Comparison of ENCODE assay signal across 26 mouse cellular contexts in genomic region chr5:76437696-76438095, GRCm38 (mm10). TPM values are rescaled to one million over a fixed set of nuclear protein-coding genes. Genes with fewer than 3 reads are reported as not detected.
A peak's percentile ranks its signal among the peaks of the same experiment; 100 is the strongest.
DNase-seq lines count a peak whose midpoint lies in the region; TF ChIP-seq lines count a peak whose summit lies in the region.
"Had no signal": no experiment of that assay in that cellular context is flagged by ENCODE, and none has a peak within 500 bp of the region (broad histone marks: within the 10 kb centered on the region; RNA-seq: fewer than 3 reads in every experiment).

No protein-coding gene starts in this region.

- H3ac ChIP-seq in C2C12 (ENCODE audit: control insufficient read depth, insufficient read length, low read depth), result no peak overlapping the region
- no peak overlapping the region for H3ac ChIP-seq in myocyte (ENCODE audit: control insufficient read depth, insufficient read length)

- H3K36me3 ChIP-seq in C2C12 (ENCODE audit: control insufficient read depth, insufficient read depth) (no peaks in the 10 kb centered on the region), myocyte (ENCODE audit: control insufficient read depth, insufficient read depth) (no peaks in the 10 kb centered on the region)
- H3K36me3 ChIP-seq: embryonic facial prominence, embryonic 10.5 days; embryonic facial prominence, embryonic 13.5 days; forebrain, embryonic 10.5 days; G1E; hindbrain, embryonic 10.5 days; hindbrain, embryonic 13.5 days had no signal

- no peak for TF ChIP-seq POLR2A in myocyte (IDR thresholded peaks at IDR 0.05; ENCODE audit: insufficient read length, low read depth)

- H3K79me3 ChIP-seq in C2C12 (ENCODE audit: low read depth), result no peaks in the 10 kb centered on the region

- H3K4me3 ChIP-seq in C2C12 (ENCODE audit: insufficient read depth, poor library complexity, severe bottlenecking) (no peak overlapping the region), myocyte (no peak overlapping the region)
- H3K4me3 ChIP-seq: embryonic facial prominence, embryonic 10.5 days; embryonic facial prominence, embryonic 13.5 days; forebrain, embryonic 10.5 days; forebrain, embryonic 13.5 days; hindbrain, embryonic 10.5 days; hindbrain, embryonic 13.5 days had no signal

- H3K4me2 ChIP-seq in myocyte (ENCODE audit: low read depth), result peak overlapping the region; percentile 86
- H3K4me2 ChIP-seq: embryonic facial prominence, embryonic 13.5 days; forebrain, embryonic 13.5 days; heart, embryonic 11.5 days; hindbrain, embryonic 13.5 days had no signal

- H3K79me2 ChIP-seq in C2C12 (ENCODE audit: control insufficient read depth, insufficient read depth) (no peaks in the 10 kb centered on the region), myocyte (ENCODE audit: control insufficient read depth, insufficient read depth) (no peaks in the 10 kb centered on the region)

- no peaks in the 10 kb centered on the region for H3K27me3 ChIP-seq in C2C12 (ENCODE audit: control insufficient read depth, insufficient read depth, insufficient read length)
- no peaks in the 10 kb centered on the region for H3K27me3 ChIP-seq in myocyte (ENCODE audit: control insufficient read depth, insufficient read depth, insufficient read length)
- H3K27me3 ChIP-seq: CH12.LX; embryonic facial prominence, embryonic 13.5 days; forebrain, embryonic 13.5 days; hindbrain, embryonic 13.5 days had no signal

- no peak for TF ChIP-seq CTCF in C2C12 (IDR thresholded peaks at IDR 0.05; ENCODE audit: control insufficient read depth, insufficient read depth, insufficient read length)

- DNase-seq in 3T3-L1 (ENCODE audit: low read depth, low spot score), result peak; percentile 60
- no peak for DNase-seq in urinary bladder, adult 2 months (ENCODE audit: low spot score)
- DNase-seq in spleen, postnatal 36 days (ENCODE audit: low spot score in 2 of 2), result no peak
- no peak for DNase-seq in layer of hippocampus, adult 9-11 months
- DNase-seq: adrenal gland, adult 2 months; adrenal gland, postnatal 14 days; cerebellum, adult 11 months; cerebellum, adult 2 months; cerebellum, adult 9-11 months; cerebellum, postnatal 25 days; gastrocnemius, postnatal 10 days; gastrocnemius, postnatal 36 days had no signal

TF ChIP-seq in C2C12, 6 proteins besides CTCF, POLR2A, EP300 and RAD21:
- TF ChIP-seq MYOD1 (IDR thresholded peaks at IDR 0.05; ENCODE audit: control insufficient read depth, insufficient read length, low read depth) (no peak), USF1 (IDR thresholded peaks at IDR 0.05; ENCODE audit: low read depth) (peak; percentile 52), MAX (IDR thresholded peaks at IDR 0.05) (no peak)

TF ChIP-seq in myocyte, 11 proteins besides CTCF, POLR2A, EP300 and RAD21:
- TF ChIP-seq TCF3 (IDR thresholded peaks at IDR 0.05; ENCODE audit: insufficient read length, low read depth) (no peak), SRF (IDR thresholded peaks at IDR 0.05; ENCODE audit: control insufficient read depth, insufficient read length, low read depth) (no peak), POLR2AphosphoS2 (IDR thresholded peaks at IDR 0.05; ENCODE audit: insufficient read length, low read depth) (no peak)

RNA-seq across cellular contexts. Expression of gene Gm7271, which starts 46.1 kb away (rescaled TPM):
- polyA plus RNA-seq in C2C12 (2012; fragmentation: generic; extraction: Trizol) (not detected), myocyte (2012; fragmentation: generic; extraction: Trizol) (not detected)
- not detected in 2 replicates for polyA plus RNA-seq in urinary bladder, adult 2 months (2012; rRNA removed)
- polyA plus RNA-seq: adrenal gland, adult 2 months; embryonic facial prominence, embryonic 13.5 days; forebrain, embryonic 10.5 days; forebrain, embryonic 13.5 days; forebrain, embryonic 16.5 days; G1E; heart, embryonic 11.5 days; heart, embryonic 14.5 days; heart, postnatal 0 days had no signal
